Mouse (Mus musculus) thymus, adult 2 months (tissue): Measurements from ENCODE around the gene Exoc4. TPM values are rescaled to one million over a fixed set of nuclear protein-coding genes. Genes with fewer than 3 reads are reported as not detected.
A peak's percentile ranks its signal among the peaks of the same experiment; 100 is the strongest.

Experiments used
- DNase-seq: peaks from one replicate; pipeline ENCODE4 v3.0.0; 2021
- H3K27ac ChIP-seq: fragments of 200-500 bp; 2 replicates; pipeline ENCODE4 v1.5.1; 2012; ENCODE audit warnings: low read length, control low read depth; ENCODE audit not compliant: control insufficient read depth, insufficient read depth
- H3K27me3 ChIP-seq: fragments of 200-500 bp; 2 replicates; pipeline ENCODE4 v1.6.1; 2012; ENCODE audit warnings: mild to moderate bottlenecking, low read length, moderate library complexity, mixed read lengths; ENCODE audit not compliant: control insufficient read depth, insufficient read depth
- H3K36me3 ChIP-seq: fragments of 200-500 bp; 2 replicates; pipeline ENCODE4 v1.6.1; 2012; ENCODE audit warnings: mild to moderate bottlenecking, low read length, moderate library complexity; ENCODE audit not compliant: control insufficient read depth, insufficient read depth
- H3K4me1 ChIP-seq: fragments of 200-500 bp; replicated peaks from 2 replicates; pipeline ENCODE4 v1.6.1; 2012; ENCODE audit warnings: low read length; ENCODE audit not compliant: control insufficient read depth, insufficient read depth
- H3K4me3 ChIP-seq: fragments of 200-500 bp; 2 replicates; pipeline ENCODE4 v1.5.1; 2012; ENCODE audit warnings: mild to moderate bottlenecking, low read length, control low read depth, moderate library complexity; ENCODE audit not compliant: control insufficient read depth, insufficient read depth
- CTCF ChIP-seq: fragments of 200-500 bp; IDR thresholded peaks from 2 replicates; pipeline ENCODE4 v1.5.1; 2012; ENCODE audit warnings: mild to moderate bottlenecking, control low read depth, low read length, moderate library complexity, borderline replicate concordance; ENCODE audit not compliant: control insufficient read depth, poor library complexity, insufficient read depth; ENCODE audit errors: extremely low read depth
- POLR2A ChIP-seq: fragments of 200-500 bp; IDR thresholded peaks from 2 replicates; pipeline ENCODE4 v1.6.1; 2012; ENCODE audit warnings: mild to moderate bottlenecking, low read length, control low read depth, moderate library complexity; ENCODE audit not compliant: control insufficient read depth, poor library complexity, insufficient read depth; ENCODE audit errors: extremely low read depth
- WGBS: fragments of 180-500 bp; shearing (Covaris S2); methylation state at CpG from one replicate; pipeline ENCODE4 v1.1.7; 2018; 5-methylcytosine and 5-hydroxymethylcytosine counted together
- polyA plus RNA-seq: library from polyadenylated mRNA; depleted of rRNA; stranded (reverse); fragments of >200 nt; gene quantifications from 2 replicates; pipeline ENCODE4 v1.2.3, GENCODE M21; 2012

Exoc4 gene
- polyA plus RNA-seq, 1 experiment: 12.7 TPM

- Histone ChIP-seq H3K4me3 (no peak overlapping the region), H3K27ac (peak overlapping the region; percentile 72), H3K36me3 (no peaks in the 10 kb centered on the region), H3K27me3 (no peaks in the 10 kb centered on the region), H3K4me1 (peaks cover 13% of the 10 kb centered on the region)
- no peak for DNase-seq
- TF ChIP-seq POLR2A: no peak
- no peak for TF ChIP-seq CTCF
- WGBS: 93% methylated on average over 6 of the region's 6 CpGs
These were observed 267.9 kb downstream of the Exoc4 start for GRCm38 (mm10) chr6:33516798-33517197.

DNA sequence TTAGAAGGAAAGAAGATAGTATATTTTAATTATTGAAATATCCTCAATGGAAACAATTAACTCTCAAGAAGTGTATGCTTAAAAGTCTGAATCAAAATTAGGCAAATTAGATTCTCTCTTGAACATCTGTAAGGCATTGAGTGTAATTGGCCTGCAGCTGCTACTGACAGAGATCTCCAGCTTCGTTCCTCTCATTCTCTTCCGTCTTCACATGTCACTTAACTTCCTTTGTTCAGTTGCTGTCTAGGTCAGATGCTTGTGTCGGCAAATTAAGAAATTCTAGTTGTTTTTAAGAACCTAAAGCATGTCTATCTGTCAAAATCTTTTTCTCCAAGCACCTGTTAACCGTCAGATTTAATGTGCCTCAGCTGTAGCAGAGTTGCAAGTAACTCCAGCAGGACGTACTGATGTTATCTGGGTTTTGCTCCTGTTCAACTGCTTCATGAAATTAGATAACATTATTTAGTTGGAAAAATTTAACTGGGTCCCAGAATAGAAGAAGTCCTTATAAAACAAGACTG is 269.1 kb downstream of the Exoc4 start:
- no peak overlapping the region for H3K4me3 ChIP-seq
- WGBS: 5% methylated on average over 5 of the region's 5 CpGs
- no peak for TF ChIP-seq POLR2A
- TF ChIP-seq CTCF: no peak
- no peaks in the 10 kb centered on the region for H3K27me3 ChIP-seq
- peaks cover 13% of the 10 kb centered on the region for H3K4me1 ChIP-seq
- H3K27ac ChIP-seq: no peak overlapping the region
- H3K36me3 ChIP-seq: no peaks in the 10 kb centered on the region
- peak; percentile 20 for DNase-seq

- no peak for TF ChIP-seq CTCF
- no peak for TF ChIP-seq POLR2A
- Histone ChIP-seq H3K27ac (no peak overlapping the region), H3K36me3 (no peaks in the 10 kb centered on the region), H3K4me1 (no peaks in the 10 kb centered on the region), H3K4me3 (no peak overlapping the region), H3K27me3 (no peaks in the 10 kb centered on the region)
- WGBS: over 99% methylated on average over 7 of the region's 7 CpGs
- no peak for DNase-seq
These were observed 276.9 kb downstream of the Exoc4 start for GRCm38 (mm10) chr6:33525695-33526366.

GRCm38 (mm10) chr6:33540356-33540755 is 291.5 kb downstream of the Exoc4 start:
- no peak overlapping the region for H3K27ac ChIP-seq
- no peak for DNase-seq
- TF ChIP-seq CTCF: no peak
- TF ChIP-seq POLR2A: no peak
- no peaks in the 10 kb centered on the region for H3K36me3 ChIP-seq
- H3K27me3 ChIP-seq: no peaks in the 10 kb centered on the region
- WGBS: 81% methylated on average over 1 of the region's 1 CpGs
- peaks cover 4% of the 10 kb centered on the region for H3K4me1 ChIP-seq
- H3K4me3 ChIP-seq: no peak overlapping the region

DNA sequence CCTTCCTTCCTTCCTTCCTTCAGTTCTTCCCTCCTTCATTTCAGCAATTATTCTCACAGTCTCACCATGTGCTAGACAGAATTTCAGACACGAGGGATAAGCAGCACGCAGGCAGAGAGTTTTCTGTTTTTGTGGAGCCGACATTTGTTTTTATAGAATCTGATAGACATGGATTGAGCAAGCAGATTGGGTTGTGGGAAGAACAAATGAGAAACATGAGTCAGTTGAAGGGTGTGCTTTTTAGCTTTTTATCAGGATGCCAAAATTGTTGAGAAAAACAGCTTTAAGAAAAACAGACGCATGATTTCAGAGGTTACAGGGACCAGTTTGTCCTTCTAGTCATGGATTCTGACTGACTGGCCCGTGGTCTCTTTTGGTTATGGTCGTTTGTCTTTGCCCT is 293.8 kb downstream of the Exoc4 start:
- peaks cover 4% of the 10 kb centered on the region for H3K4me1 ChIP-seq
- H3K27ac ChIP-seq: no peak overlapping the region
- no peak for DNase-seq
- H3K4me3 ChIP-seq: no peak overlapping the region
- H3K27me3 ChIP-seq: no peaks in the 10 kb centered on the region
- WGBS: 93% methylated on average over 6 of the region's 6 CpGs
- no peaks in the 10 kb centered on the region for H3K36me3 ChIP-seq
- TF ChIP-seq CTCF (no peak), POLR2A (no peak)

- H3K27ac ChIP-seq: no peak overlapping the region
- 92% methylated on average over 4 of the region's 4 CpGs for WGBS
- no peaks in the 10 kb centered on the region for H3K27me3 ChIP-seq
- DNase-seq: no peak
- H3K4me1 ChIP-seq: peaks cover 8% of the 10 kb centered on the region; the same call in 1 of the 2 replicates
- no peak for TF ChIP-seq POLR2A
- TF ChIP-seq CTCF: no peak
- no peak overlapping the region for H3K4me3 ChIP-seq
- H3K36me3 ChIP-seq: no peaks in the 10 kb centered on the region
These were observed 303.0 kb downstream of the Exoc4 start for GRCm38 (mm10) chr6:33551934-33552333.

DNA sequence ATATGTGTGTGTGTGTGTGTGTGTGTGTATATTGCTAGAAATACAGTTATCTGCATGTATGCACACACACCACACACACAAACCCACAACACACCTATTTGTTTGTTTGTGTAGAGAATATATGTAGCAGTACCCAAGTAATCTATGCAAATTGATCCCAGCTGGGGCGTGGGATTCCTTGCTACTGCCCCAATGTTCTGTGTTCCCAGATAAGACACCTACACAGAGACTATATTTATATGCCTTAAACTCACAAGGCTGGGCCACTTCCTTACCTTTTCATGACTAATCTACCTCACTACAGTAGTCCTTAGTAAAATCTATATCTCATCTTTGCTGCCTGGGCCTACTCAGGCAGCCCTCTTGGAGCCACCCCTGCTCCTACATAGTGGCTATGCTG is 312.0 kb downstream of the Exoc4 start:
- Histone ChIP-seq H3K27ac (no peak overlapping the region), H3K36me3 (no peaks in the 10 kb centered on the region), H3K27me3 (no peaks in the 10 kb centered on the region), H3K4me3 (no peak overlapping the region), H3K4me1 (no peaks in the 10 kb centered on the region)
- DNase-seq: no peak
- TF ChIP-seq POLR2A (no peak), CTCF (no peak)
- WGBS: 93% methylated on average over 1 of the region's 1 CpGs
